Mouse (Mus musculus): ENCODE data around the gene Barhl1.

DNA sequence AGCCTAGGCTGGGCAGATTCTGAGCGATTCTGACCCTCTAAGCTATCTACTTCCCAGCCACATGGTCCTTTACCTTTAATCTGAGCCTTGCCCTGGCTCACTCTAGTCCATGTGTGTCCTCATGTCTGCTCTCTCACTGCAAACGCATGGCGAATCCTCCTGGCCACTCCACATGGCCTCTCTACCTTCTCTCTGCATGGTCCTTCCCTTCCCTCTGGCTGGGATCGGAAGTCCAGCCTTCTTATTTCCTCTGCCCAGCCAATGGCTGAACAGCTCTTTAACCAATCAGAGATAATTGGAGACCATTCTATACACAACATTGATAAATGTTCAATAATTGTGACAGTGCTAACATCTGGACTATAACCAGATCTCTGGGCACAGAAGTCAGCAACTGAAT lies 40.4 kb upstream of the Barhl1 start:
- TF ChIP-seq CTCF (conservative IDR thresholded peaks at IDR 0.05; ENCODE audit: insufficient read depth, insufficient read length, low read depth, low read length): no peak
- TF ChIP-seq POLR2A (IDR thresholded peaks at IDR 0.05; ENCODE audit: low read depth, low read length): no peak
